Mouse (Mus musculus): Measurements from ENCODE around the gene Acap3.

DNA sequence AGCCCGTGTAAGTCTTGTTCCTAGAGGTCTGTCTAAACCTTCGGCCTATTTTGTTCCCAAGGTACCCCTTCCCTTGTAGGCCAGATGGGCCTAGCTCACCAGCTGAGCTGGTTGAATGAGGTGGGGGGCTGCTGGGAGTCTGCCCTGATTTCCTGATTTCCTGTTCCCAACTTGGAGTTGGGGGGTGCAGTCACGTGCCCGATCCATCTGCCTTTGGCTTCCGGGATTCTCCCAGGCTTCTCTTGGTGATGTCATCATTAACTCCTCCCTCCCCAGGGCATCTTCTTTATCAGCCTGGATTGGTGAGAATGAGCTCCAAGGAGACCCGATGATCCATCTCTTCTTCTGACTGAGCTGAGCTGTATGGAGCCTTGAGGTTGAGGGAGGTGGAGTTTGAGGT is 3.6 kb downstream of the Acap3 start:
- TF ChIP-seq GATA1 (IDR thresholded peaks at IDR 0.05; ENCODE audit: low read length) (no peak), TAL1 (IDR thresholded peaks at IDR 0.05; ENCODE audit: low read length) (no peak)
